Mouse (Mus musculus): ENCODE data around the gene Ttl. TPM values are rescaled to one million over a fixed set of nuclear protein-coding genes. Genes with fewer than 3 reads are reported as not detected.

The Ttl gene
- polyA plus RNA-seq (2015; fragmentation: Nextera tagmentation; extraction: Ambion mirVana) = 12.0 and 13.1 TPM in 2 replicates

DNA sequence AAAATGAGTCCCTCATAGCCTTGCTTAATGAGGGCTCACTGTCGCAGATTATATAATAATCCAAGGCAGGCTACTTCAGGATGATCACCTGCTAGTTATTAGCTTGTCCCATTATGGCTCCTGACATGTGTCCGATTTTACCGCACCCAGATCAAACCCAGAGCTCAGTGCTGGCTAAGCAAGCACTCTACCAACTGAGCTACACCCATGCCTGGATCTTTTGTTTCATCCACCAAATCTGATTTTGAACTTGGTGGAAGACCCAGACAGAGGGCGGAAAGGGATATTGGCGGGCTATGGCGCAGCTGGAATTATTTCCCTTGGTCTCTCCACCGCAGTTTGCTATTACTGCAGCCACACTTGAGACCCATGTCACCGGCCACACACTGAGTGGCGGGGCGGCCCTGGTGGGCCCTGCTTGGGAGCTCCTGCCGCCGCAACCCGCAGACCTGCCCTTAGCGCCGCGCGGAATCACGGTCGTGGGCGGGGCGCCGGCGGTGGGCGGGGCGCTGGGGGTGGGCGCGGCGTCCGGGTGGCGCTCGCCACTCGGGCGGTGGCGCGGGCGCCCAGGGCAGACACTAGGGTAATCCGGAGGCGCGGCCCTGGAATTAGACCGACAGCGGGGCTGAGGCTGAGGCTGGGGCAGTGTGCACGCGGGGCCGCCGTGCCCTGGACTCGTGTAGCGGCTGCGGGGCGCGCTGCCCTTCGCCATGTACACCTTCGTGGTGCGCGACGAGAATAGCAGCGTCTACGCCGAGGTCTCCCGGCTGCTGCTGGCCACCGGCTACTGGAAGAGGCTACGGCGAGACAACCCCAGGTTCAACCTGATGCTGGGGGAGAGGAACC is at the start of gene Ttl:
Gene Ttl (plus strand): TSS at position 506 of the 846 bp plus-strand sequence.
- WGBS = 1% methylated on average over 62 of the region's 62 CpGs
- peak within 1 kb of the TSS; percentile 87 for H3K9ac ChIP-seq (ENCODE audit: low read length)
- H3K27me3 ChIP-seq (ENCODE audit: control insufficient read depth, insufficient read depth, low read length) = no peaks in the 10 kb centered on the region
- no peaks in the 10 kb centered on the region for H3K36me3 ChIP-seq (ENCODE audit: control insufficient read depth, insufficient read depth, low read length)
- H3K4me3 ChIP-seq (replicated peaks; ENCODE audit: low read length) = peak within 1 kb of the TSS; percentile 88
- H3K4me2 ChIP-seq (ENCODE audit: low read depth, low read length) = peak within 1 kb of the TSS; percentile 71
- no peaks in the 10 kb centered on the region for H3K9me3 ChIP-seq (replicated peaks; ENCODE audit: control insufficient read depth, low read length)
- peak; percentile 95 for ATAC-seq (ENCODE audit: insufficient read depth, low FRiP score)
- peak within 1 kb of the TSS; percentile 78 for H3K27ac ChIP-seq (ENCODE audit: low read length)
- H3K4me1 ChIP-seq (ENCODE audit: control insufficient read depth, insufficient read depth, low read length) = peaks cover 9% of the 10 kb centered on the region; the same call in 1 of the 2 replicates

DNA sequence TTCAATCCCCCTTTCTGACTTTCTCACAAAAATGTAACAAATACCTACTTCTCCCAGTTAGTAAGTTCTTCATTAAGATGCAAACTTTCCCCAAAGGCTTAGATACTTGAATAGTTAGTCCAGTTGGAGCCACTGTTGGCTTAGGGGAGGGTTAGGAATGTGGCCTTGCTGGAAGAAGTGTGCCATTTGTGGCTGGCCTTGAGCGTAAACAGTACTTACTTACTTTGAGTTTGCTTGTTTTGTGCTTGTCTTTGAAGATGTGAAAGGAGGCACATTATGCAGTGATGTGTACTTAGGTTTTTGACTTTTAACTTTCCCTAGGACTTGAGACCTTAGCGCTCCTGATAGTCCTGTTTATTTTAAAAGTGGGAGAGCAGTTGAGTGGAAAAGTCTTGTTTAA is 45.6 kb upstream of the Ttl start:
- H3K27me3 ChIP-seq (ENCODE audit: control insufficient read depth, insufficient read depth, low read length) = no peaks in the 10 kb centered on the region
- no peaks in the 10 kb centered on the region for H3K4me1 ChIP-seq (ENCODE audit: control insufficient read depth, insufficient read depth, low read length)
- no peaks in the 10 kb centered on the region for H3K9me3 ChIP-seq (replicated peaks; ENCODE audit: control insufficient read depth, low read length)
- 31% methylated on average over 2 of the region's 2 CpGs for WGBS
- no peak overlapping the region for H3K4me2 ChIP-seq (ENCODE audit: low read depth, low read length)
- H3K9ac ChIP-seq (ENCODE audit: low read length) = no peak overlapping the region
- H3K4me3 ChIP-seq (replicated peaks; ENCODE audit: low read length) = no peak overlapping the region
- no peak overlapping the region for H3K27ac ChIP-seq (ENCODE audit: low read length)
- ATAC-seq (ENCODE audit: insufficient read depth, low FRiP score) = no peak
- no peaks in the 10 kb centered on the region for H3K36me3 ChIP-seq (ENCODE audit: control insufficient read depth, insufficient read depth, low read length)

DNA sequence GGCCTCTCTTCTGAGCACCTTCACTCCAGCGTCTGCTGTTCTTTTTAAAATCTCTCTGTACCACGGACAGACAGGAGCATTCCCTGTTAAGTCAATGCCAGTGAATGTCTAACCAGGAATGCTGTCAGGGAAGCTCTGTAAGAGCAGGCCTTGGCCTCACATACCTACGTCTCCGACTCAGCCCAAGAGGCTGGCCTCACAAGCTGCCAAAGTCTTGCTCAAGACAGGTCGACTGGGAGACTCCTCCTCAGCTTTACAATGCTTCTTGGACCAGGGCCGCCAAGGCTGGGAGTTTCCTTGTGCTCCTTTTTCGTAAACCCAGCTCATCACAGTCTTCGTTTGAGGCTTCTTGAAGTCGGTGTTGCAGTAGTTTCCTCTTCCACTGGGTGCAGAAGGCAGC is 40.9 kb upstream of the Ttl start:
- H3K9ac ChIP-seq (ENCODE audit: low read length) = no peak overlapping the region
- H3K27me3 ChIP-seq (ENCODE audit: control insufficient read depth, insufficient read depth, low read length) = no peaks in the 10 kb centered on the region
- no peaks in the 10 kb centered on the region for H3K9me3 ChIP-seq (replicated peaks; ENCODE audit: control insufficient read depth, low read length)
- no peak for ATAC-seq (ENCODE audit: insufficient read depth, low FRiP score)
- no peak overlapping the region for H3K27ac ChIP-seq (ENCODE audit: low read length)
- H3K4me3 ChIP-seq (replicated peaks; ENCODE audit: low read length) = no peak overlapping the region
- no peak overlapping the region for H3K4me2 ChIP-seq (ENCODE audit: low read depth, low read length)
- H3K4me1 ChIP-seq (ENCODE audit: control insufficient read depth, insufficient read depth, low read length) = no peaks in the 10 kb centered on the region
- H3K36me3 ChIP-seq (ENCODE audit: control insufficient read depth, insufficient read depth, low read length) = no peaks in the 10 kb centered on the region
- WGBS = 73% methylated on average over 9 of the region's 9 CpGs

DNA sequence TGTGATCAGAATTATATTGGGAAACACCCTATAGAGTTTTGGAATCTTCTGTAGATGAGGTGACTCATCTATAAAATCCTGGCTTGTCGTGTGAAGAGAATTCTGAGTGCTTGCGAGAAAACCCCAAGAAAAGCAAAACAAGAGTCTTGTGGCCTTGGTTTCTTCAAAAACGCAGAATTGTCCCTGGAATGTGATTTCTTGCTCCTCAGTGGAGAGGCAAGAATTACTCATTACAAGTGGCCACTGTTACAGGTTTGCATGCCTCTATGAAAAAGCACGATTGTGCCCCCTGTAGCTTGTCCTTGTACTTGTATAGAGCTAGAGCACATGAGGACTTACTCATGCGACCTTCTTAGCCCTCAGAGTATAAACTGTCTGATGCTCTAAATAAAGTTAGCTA is 30.4 kb upstream of the Ttl start:
- WGBS = 78% methylated on average over 5 of the region's 5 CpGs
- H3K4me2 ChIP-seq (ENCODE audit: low read depth, low read length) = no peak overlapping the region

DNA sequence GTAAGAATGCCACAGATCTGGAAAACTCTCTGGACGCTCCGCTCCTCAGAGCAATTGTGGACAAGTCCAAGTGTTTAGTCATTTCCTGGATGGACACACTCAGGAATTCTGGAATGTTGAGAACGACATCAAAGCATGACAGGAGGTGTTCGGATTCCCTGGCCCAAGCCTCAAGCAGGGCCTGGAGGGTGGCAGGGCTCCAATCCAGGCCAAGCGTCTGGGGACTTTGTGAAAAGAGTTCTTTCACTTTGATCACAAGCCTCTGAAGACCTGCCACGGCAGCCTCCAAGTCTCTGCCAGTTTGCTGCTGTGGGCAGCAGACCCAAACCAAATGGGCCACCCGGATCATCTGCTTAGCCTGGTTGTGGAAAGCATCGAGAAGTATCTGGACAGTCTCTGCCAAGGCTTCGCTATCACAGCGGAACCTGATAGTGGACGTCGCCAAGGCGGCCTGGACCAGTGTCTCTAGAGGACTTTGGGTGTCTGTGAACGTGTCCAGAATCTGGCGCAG is 27.3 kb upstream of the Ttl start:
- no peak overlapping the region for H3K27ac ChIP-seq (ENCODE audit: low read length)
- WGBS = 31% methylated on average over 15 of the region's 15 CpGs
- H3K9ac ChIP-seq (ENCODE audit: low read length) = peak overlapping the region; percentile 64
- H3K4me3 ChIP-seq (replicated peaks; ENCODE audit: low read length) = peak overlapping the region; percentile 43
- H3K4me1 ChIP-seq (ENCODE audit: control insufficient read depth, insufficient read depth, low read length) = peaks cover 5% of the 10 kb centered on the region
- H3K27me3 ChIP-seq (ENCODE audit: control insufficient read depth, insufficient read depth, low read length) = peaks cover 23% of the 10 kb centered on the region
- no peaks in the 10 kb centered on the region for H3K36me3 ChIP-seq (ENCODE audit: control insufficient read depth, insufficient read depth, low read length)
- H3K9me3 ChIP-seq (replicated peaks; ENCODE audit: control insufficient read depth, low read length) = no peaks in the 10 kb centered on the region
- peak overlapping the region; percentile 81 for H3K4me2 ChIP-seq (ENCODE audit: low read depth, low read length)
- ATAC-seq (ENCODE audit: insufficient read depth, low FRiP score) = no peak

More for the DNA sequence above, 30.4 kb upstream of the Ttl start:
- Histone ChIP-seq H3K27me3 (ENCODE audit: control insufficient read depth, insufficient read depth, low read length) (peaks cover 23% of the 10 kb centered on the region), H3K4me1 (ENCODE audit: control insufficient read depth, insufficient read depth, low read length) (peaks cover 5% of the 10 kb centered on the region), H3K9me3 (replicated peaks; ENCODE audit: control insufficient read depth, low read length) (no peaks in the 10 kb centered on the region), H3K27ac (ENCODE audit: low read length) (no peak overlapping the region), H3K9ac (ENCODE audit: low read length) (no peak overlapping the region), H3K4me3 (replicated peaks; ENCODE audit: low read length) (no peak overlapping the region), H3K36me3 (ENCODE audit: control insufficient read depth, insufficient read depth, low read length) (no peaks in the 10 kb centered on the region)
- no peak for ATAC-seq (ENCODE audit: insufficient read depth, low FRiP score)

DNA sequence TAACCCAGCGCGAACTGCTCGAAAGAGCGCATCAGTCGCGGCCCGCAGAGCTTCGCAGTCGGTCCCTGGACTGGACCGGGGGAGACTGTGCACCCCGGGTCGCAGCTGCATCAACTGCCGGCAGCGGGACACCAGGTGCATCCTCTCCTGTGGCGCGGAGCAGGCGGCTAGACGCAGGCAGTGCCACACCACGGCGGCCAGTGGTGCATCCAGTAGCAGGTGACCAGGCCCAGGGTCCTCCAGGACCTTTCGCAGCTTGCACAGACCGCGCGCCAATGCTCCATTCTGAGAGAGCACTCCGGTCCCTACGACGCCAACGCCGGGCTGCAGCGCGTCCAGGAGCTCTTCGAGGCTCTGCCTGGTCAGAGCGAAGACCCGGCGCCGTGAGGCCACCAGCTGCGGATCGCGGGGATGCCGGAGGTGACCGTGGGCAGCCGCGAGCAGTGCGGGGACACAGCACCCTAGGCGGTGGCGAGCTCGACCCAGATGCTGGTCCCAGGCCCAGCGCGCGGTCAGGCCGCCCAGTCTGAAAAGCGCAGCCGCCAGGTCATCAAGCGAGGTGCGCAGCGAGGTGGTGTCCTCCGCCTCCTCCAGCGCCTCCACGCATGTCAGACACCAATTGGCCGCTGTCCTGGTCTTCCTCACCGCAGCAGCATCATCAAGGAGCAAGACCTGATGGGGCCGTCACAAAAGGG is 26.7 kb upstream of the Ttl start:
- H3K27me3 ChIP-seq (ENCODE audit: control insufficient read depth, insufficient read depth, low read length) = peaks cover 23% of the 10 kb centered on the region

DNA sequence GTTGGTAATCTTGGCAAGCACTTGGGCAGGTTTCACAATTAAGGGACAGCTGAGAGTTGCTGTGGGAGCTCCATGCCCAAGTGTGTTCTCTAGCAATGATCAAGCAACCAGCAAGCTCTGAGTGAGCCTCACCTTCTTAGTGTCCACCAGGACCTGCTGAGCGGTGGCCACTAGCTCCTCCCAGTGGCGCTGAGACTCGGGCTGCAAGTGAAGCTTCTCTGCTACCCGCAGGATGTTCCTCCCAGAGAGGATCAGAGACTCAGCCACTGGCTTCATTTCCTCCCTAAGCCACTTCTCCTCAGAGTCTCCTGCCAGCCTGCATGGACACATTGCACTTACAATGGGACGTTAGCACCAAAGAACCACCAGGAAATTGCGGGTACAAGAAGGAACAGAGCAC is 25.2 kb upstream of the Ttl start:
- Histone ChIP-seq H3K9me3 (replicated peaks; ENCODE audit: control insufficient read depth, low read length) (no peaks in the 10 kb centered on the region), H3K4me2 (ENCODE audit: low read depth, low read length) (no peak overlapping the region), H3K27ac (ENCODE audit: low read length) (no peak overlapping the region), H3K27me3 (ENCODE audit: control insufficient read depth, insufficient read depth, low read length) (peaks cover 23% of the 10 kb centered on the region), H3K9ac (ENCODE audit: low read length) (no peak overlapping the region), H3K36me3 (ENCODE audit: control insufficient read depth, insufficient read depth, low read length) (no peaks in the 10 kb centered on the region), H3K4me1 (ENCODE audit: control insufficient read depth, insufficient read depth, low read length) (peaks cover 5% of the 10 kb centered on the region), H3K4me3 (replicated peaks; ENCODE audit: low read length) (no peak overlapping the region)
- 31% methylated on average over 6 of the region's 6 CpGs for WGBS
- no peak for ATAC-seq (ENCODE audit: insufficient read depth, low FRiP score)

More for the DNA sequence above, 26.7 kb upstream of the Ttl start:
- 3% methylated on average over 62 of the region's 62 CpGs for WGBS
- Histone ChIP-seq H3K4me2 (ENCODE audit: low read depth, low read length) (peak overlapping the region; percentile 81), H3K4me1 (ENCODE audit: control insufficient read depth, insufficient read depth, low read length) (peaks cover 5% of the 10 kb centered on the region), H3K9me3 (replicated peaks; ENCODE audit: control insufficient read depth, low read length) (no peaks in the 10 kb centered on the region), H3K36me3 (ENCODE audit: control insufficient read depth, insufficient read depth, low read length) (no peaks in the 10 kb centered on the region), H3K4me3 (replicated peaks; ENCODE audit: low read length) (peak overlapping the region; percentile 43), H3K9ac (ENCODE audit: low read length) (peak overlapping the region; percentile 64), H3K27ac (ENCODE audit: low read length) (no peak overlapping the region)
- no peak for ATAC-seq (ENCODE audit: insufficient read depth, low FRiP score)

DNA sequence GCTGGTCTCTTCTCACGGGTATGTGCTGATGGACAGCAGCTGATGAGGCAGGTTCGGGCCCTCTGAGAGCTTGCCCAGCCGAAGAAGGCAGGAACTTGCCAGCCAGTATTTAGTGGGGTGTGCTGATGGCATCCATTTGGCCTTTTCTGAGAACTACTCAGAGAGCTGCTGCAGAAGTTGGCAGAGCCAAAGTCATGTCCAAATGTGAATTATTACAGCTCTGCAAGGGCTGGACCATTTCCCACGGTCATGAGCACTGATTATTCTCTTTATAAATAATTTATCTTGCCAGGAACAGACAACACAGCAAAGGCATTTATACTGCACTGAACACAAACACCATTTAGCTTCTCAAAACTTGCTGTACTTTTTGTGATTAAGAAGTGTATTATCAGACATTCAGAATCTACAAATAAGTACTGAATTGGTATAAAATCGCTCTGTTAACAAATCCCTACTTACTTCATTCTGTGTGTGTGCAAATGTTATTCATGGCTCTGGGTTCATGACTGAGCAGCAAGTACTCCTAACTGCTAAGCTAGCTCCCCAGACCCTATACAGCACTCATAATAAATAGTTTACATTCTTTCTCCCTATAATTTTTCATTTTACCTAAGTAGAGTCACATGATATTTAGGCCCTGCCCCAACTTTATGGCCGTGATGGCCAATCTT is 19.4 kb upstream of the Ttl start:
- Histone ChIP-seq H3K4me3 (replicated peaks; ENCODE audit: low read length) (no peak overlapping the region), H3K36me3 (ENCODE audit: control insufficient read depth, insufficient read depth, low read length) (no peaks in the 10 kb centered on the region), H3K9ac (ENCODE audit: low read length) (no peak overlapping the region), H3K27me3 (ENCODE audit: control insufficient read depth, insufficient read depth, low read length) (no peaks in the 10 kb centered on the region), H3K9me3 (replicated peaks; ENCODE audit: control insufficient read depth, low read length) (no peaks in the 10 kb centered on the region), H3K4me1 (ENCODE audit: control insufficient read depth, insufficient read depth, low read length) (peaks cover 8% of the 10 kb centered on the region; the same call in 1 of the 2 replicates), H3K27ac (ENCODE audit: low read length) (peak overlapping the region; percentile 58; the same call in 1 of the 2 replicates), H3K4me2 (ENCODE audit: low read depth, low read length) (no peak overlapping the region)
- ATAC-seq (ENCODE audit: insufficient read depth, low FRiP score) = peak; percentile 71; the same call in 1 of the 2 replicates
- WGBS = 47% methylated on average over 6 of the region's 6 CpGs
